Mouse (Mus musculus) c-Kit-positive CD71-negative TER-119-negative erythroid progenitor cells, embryonic 14.5 days (primary cell): ENCODE measurements around the gene Plet1.

Experiments
- DNase-seq: peaks from one replicate; pipeline ENCODE4 v3.0.0-alpha.2; 2013; ENCODE audit warnings: low read depth

Plet1 gene

DNA sequence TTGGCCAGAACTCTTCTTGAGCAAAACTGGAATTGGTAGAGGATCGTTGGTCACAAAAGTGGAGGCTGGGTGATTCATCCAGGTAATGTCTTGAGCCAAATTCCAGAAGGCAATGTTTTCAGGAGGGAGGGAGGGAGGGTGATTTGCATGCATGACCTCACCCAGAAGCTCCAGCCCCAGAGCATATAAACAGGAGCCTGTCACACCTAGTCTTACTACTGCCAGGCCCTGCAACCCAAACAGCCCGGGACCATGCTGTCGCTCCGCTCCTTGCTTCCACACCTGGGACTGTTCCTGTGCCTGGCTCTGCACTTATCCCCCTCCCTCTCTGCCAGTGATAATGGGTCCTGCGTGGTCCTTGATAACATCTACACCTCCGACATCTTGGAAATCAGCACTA lies at the start of gene Plet1:
TSS of gene Plet1 (plus strand) at position 215 of the 400 bp plus-strand sequence.
- DNase-seq, result no peak

DNA sequence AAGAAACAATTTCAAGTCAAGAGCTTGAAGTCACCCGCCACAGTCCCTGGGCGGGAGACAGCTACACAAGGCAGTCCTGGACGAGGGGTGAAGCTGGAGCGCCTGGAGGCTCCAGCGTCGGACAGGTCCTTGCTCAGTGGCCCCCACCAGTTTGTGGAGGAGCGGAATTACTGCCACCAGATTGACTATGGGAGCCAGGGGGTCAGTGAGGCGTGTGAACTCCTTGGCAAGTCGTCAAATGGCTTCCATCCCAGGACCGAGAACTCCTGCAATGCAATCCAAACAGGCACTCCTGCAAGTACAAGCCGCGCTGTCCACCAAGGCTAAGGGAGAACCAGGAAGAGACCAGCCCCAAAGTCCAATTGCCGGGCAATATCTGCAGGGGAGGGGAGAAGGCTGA lies 45.3 kb upstream of the Plet1 start:
- no peak for DNase-seq

DNA sequence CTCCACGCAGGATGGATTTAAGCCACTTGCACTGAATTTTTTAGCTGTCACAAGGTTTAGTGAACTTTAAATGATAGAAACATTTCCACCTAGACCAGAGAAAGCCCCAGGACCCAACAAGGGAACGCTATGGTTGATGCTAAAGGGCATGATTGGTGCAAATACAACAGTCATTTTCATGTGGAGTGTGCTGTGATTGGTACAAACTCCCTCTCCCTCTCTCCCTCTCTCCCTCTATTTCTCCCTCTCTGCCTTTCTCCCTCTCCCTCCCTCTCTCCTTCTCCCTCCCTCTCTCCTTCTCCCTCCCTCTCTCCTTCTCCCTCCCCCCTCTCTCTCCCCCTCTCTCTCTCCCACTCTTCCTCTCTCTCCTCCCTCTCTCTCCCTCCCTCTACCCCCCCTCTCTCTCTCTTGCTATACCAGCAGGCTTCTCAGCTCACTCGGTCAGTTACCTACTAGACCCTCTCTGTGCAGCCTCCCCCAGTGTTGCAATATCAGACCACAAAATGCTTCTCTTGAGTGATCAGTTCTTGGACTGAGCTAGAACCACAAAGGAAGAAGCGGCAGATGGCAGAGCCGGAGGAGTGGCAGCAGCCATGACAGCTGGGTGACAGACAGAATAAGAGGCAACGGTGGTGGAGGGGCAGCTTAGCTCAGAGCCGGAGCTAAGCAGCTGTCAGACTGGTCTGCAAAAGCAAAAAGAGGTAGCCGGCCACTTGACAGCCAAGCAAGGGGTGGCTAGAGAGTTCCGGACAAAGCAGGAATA lies 42.7 kb upstream of the Plet1 start:
- DNase-seq, result no peak

DNA sequence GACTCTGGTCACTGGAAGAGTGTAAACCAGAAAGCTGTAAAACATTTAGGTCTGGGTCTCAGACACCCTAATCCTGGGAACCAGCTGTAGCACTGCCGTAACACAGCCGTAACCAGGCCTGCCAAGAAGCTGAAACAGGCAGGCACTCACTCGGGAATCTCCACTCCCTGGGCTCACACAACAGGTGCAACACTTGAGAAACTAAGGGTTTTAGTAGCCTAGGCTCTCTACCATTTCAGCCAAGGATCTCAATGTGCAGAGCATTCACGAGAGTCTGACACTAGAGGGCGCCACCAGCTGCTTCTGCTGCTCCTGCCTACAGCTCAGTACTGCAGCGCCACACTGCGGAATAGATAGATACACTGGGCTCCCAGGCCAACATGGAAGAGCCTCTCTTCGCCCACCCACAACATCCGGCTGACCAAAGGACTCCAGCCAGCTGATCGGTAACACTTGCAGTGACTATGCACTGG lies 42.0 kb upstream of the Plet1 start:
- peak; percentile 91 for DNase-seq

DNA sequence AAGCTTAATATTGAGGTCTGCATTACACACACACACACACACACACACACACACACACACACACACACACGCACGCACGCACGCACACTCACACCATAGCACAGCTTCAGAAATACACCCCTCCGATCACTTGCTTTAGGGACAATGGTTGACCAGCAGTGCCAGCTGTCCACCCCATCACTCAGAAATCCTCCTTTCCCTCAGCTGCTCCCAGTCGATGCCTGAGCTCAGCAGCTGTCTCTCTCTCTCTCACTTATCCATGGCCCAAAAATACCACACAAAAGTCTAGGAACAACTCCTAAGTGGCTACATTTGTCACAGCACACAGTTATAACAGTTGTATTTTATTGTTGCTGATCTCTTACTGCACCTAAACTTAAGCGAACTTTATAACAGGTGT lies 36.7 kb upstream of the Plet1 start:
- DNase-seq, result no peak

DNA sequence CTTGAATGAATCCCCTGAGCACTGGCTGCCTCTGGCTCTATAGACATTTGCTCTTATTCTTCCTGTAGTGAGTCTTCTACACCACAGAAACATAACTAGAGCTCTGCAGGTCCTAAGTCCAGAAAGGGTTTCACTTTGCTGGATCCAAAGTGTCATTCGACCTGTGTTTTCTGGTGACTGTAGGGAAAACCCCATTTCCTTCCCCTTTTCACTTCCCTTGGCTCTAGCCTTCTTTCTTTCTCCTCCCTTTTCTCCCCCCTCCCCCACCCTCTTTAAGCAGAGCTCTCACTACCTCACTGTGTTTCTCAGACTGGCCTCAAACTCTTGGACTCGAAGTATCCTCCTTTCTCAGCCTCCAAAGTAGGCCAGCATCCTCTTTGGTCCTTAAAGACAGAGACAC lies 34.8 kb upstream of the Plet1 start:
- DNase-seq, result no peak

DNA sequence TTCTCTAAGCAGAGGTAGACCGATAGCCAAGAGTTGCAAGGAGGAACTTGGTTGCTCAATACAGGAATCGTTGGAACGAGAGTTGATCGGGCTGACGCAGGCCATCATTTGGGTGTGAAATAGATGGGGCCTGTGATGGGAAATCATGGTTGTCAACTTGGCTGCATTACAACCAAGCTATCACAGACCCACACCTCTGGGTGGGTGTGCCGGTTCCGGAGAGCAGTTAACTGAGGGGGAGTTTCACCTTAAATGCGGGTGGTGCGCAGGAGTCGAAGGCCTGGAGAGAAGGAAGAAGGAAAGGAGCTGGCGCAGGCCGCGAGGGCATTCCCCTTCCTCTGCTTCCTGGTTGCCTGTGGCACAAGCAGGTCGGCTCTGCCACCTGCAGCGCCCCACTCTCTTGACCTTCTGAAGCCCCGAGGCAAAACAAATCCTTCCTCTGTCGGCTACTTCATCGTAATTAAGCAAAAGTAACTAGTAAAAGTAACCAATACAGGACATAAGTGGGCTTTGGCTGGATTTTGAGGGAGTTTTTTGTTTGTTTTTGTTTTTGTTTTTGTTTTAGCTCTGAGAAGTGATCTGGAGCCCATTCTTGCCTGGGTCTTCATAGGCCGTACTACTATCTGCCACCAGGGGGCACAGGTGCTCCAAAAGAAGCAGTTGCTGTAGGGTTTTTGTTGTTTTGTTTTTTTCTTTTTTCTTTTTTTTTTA lies 31.7 kb upstream of the Plet1 start:
- peak; percentile 71 for DNase-seq

DNA sequence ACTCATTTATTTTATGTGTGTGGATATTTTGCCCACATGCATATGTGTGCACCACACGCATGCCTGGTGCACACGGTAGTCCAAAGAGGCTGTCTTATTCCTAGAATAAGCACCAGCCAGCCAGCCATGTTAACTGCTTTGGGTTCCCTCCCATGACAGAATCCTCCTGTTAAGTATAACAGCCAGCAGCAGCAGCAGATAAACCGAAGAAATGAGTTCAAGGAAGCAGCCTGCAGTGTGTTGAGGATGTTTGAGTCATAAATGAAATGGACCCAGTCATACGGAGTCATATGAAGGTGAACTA lies 31.2 kb upstream of the Plet1 start:
- DNase-seq, result no peak

DNA sequence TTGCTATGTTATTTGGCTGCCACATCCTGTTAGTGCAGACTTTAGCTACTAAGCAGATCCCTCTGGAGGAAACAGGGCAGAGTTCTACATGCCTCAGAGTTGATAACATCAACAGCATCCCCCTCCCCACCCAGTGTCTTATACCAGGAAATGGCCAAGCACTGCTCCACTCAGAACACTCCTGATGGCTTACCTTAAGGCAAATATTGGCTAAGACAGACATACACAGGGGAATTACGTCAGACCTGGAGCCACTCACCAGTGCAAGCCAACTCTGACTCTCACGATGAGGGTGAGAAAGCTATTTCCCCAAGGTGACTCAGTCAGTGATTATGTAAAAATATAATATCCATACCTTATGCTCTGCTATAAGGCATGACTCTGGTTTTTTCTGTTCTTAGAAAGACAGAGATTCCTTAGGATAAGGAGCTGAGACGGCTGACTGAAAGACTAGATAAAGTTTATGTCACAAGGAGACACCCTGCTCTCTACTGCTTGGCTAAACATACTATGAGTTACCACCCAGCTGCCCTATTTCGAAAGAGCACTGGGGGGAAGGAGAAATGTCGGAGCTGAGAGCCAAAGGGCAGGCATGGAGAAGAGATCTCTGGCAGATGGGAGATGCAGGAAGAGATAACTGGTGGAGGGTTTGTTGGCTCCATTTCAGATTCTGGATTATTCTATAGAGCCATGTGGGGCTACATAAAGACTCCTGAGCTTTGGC lies 23.8 kb upstream of the Plet1 start:
- no peak for DNase-seq

DNA sequence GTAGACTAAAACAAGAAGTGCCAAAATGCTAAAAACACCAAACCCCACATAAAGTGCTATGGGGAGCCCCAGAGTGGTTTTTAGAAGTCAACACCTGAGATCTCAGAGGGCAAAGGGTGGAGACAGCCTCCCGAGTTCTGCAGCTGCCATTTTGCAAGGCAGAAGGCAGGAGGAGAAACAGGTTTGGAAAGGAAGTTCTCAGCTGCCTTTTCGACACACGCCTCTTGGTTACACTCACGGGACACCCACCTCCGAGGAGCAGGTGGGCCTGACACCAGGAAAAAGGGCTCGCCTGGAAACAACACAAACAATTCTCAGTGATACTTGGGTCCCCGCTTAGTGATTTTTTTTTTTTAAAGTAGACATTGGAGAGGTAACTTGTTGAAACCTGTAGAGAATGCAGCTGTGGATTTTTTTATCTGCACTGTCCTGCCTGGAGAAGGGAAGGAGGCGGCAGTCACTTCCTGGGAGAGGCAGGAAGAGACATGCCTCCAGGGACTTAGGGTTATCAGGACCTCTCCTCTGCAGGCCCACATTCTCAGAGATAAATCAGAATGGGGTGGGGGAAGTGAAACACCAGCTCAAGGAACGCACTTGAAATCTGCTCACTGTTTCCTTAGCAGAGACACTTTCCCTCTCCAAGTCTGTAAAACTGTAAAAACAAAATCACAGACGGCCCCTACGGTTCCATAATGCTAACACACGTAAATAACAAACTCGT lies 23.0 kb upstream of the Plet1 start:
- DNase-seq, result no peak

DNA sequence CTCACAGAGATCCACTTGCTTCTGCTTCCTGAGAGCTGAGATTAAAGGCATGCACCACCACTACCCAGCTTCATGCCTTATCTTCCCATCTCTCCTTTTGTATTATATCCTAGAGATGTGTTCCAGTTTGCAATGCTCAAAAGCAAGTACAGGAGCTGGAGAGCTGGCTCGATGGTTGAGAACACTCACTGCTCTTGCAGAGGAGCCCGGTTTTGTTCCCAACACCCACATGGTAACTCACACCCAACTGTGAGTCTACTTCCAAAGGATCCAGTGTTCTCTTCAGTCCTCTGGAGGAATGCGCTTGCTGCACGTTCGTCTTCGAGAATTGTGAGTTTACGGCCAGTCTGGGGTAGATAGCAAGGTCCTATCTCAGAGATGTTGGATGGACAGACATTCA lies 19.0 kb upstream of the Plet1 start:
- no peak for DNase-seq

DNA sequence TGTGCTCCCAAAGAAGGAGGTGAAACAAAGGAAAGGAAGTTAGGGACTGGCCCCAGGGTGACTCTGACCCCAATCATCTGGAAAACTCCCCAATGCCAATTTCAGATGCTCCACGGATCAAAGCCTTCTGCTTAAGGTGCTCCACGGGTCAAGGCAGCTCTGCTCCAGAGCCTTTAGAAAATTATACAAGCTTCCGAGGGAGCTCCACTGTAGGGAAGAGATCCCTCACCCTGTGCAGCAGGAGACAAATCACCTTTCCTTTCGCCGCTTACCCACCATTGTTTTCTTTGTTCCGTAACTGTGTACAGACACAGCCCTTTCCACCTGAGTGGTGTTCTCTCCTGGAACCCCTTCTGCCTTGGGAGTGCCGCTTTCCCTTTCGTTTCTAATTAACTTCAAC lies 18.6 kb upstream of the Plet1 start:
- DNase-seq, result no peak

DNA sequence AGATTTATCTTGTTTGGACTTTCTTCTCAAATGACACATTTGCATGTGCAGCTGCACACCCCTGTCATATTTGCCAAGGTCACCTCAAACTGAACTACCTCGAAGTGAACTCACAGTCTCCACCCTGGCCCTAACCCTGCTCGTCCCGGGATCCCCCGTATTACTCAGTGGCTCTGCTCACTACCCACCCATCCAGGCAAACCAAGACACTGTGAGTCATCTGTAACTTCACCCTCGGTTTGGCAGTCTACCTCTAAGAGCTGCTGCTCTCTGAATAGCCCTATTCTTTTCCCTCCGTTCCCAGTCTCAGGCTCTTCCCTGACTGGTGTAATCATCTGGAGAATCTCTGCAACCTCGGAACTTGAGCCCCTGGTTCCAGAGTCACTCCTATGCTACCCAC lies 17.7 kb upstream of the Plet1 start:
- DNase-seq, result no peak

DNA sequence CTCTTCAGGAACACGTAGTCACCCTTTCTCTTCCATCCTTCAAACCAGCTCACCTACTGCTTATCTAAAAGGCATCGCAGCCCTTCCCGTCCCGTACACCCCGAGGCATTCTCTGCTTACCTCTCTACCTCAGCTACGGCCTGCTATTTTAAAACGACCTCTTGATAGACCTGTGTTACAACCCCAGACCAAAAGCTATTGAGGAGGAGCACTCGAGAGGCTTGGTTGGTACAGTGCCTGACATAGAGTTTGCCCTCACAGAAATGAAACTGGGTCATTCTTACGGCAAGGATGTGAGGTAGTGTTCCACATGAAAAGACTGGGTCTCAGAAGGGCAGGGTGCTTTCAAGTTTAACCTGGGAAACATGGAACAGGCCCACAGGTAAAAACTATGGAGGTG lies 17.1 kb upstream of the Plet1 start:
- no peak for DNase-seq

DNA sequence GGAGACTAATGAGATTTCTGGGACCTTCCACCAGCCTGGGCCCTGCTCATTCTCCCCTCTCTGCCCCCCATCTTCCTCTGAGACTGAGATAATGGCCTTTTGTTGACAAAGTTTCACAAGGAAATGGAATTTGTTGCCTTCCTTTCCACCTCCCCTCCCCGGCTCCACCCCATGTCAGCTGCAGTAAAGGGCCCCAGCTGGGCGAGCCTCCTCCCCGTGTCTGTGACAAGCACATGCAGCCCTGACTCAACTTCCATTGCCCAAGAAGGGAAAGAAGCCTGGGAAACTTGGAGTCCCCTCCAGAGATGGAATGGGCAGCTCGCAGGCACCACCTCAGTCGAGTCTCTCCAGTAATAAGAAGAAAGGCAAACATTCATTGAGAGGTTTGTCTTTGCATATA lies 15.5 kb upstream of the Plet1 start:
- no peak for DNase-seq

DNA sequence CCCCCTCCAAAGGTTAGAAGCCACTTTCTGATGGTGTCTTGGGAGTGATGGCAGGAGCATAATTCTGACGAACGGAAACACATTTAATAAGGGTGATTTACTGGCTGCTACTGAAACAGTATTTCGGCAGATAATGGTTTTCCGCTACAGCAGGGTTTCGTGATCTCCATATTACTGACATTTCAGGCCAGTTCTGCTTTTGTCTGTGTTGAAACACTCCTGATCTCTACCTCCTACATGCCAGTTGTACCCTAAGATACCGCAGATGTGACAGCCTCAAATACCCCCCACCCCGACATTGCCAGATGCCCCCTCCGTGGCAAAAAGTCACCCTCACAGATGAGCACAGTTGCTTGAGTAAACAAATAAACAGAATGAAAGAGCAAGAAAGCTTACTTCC lies 14.8 kb upstream of the Plet1 start:
- DNase-seq, result no peak

DNA sequence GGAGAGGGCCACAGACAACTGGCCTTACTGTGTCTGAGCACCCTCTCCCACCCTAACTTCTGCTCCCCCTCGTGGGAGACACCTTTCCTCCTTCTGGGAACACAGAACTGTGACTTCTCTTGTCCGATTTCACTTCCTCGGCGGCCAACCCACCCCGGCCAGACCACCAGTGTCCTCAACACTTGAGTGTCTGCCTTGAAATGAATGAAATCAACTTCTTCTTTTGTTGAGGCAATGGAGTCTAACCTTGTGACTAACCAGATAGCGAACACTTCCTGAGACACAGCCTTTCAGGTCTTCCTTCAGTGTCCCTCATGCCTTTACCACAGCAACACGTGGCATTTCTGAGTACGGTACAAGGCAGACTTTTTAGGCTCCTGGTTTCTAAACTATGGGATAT lies 11.6 kb upstream of the Plet1 start:
- no peak for DNase-seq

DNA sequence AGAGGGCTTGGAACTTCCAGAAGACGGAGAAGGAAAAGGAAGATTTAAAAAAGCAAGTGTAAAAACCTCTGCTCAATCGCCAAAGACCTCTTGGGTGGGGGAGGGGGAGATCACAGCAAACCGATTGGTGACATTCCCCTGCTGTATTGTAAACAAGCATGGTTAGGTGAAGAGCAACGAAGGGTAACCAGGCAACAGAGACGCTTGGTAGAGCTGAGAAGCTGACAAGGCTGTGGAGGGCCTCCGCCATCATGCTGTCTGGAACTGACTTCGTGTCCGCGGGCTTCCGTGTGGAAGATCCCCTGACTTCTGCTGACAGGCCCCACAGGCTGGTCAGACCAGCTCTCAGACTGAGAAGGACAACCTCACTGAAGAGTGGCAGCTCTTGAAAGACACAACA lies 8.8 kb upstream of the Plet1 start:
- DNase-seq, result no peak

DNA sequence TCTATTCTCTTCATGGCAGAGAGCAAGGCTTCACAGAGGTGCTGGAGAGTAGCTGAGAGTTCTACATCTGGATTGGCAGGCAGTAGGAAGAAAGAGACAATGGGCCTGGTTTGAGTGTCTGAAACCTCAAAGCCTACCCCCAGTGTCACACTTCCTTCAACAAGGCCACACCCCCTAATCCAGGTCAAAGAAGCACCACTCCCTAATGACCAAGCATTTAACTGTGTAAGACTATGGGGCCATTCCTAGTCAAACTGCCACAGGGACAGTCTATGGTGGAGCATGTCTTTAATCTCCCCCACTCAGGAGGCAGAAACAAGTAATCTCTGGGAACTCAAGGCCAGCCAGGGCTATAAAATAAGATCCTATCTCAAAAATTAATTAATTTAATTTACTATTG lies 3.5 kb upstream of the Plet1 start:
- DNase-seq, result no peak

DNA sequence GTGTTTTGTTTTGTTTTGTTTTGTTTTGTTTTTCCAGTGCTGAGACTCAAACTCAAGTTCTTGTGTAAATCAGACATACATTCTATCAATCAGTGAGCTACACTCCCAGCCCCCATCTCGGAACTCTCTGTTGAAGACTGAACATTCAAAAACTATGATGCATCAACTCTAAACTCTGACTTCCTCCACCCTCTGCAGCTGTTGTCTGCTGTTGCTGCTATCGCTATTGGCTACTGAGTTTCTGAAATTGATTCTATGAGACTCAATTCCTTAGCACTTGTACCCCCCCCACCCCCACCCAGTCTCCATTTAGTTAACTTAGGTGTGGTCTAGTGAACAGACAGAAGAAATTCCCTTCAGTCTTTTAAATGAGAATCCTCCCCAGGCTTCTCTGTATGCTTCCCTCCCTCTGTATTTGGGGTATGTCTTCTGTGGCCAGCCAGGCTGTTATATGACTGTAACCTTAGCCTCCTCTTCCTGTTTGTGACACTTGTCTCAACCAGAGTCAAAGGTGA lies 2.7 kb upstream of the Plet1 start:
- no peak for DNase-seq

DNA sequence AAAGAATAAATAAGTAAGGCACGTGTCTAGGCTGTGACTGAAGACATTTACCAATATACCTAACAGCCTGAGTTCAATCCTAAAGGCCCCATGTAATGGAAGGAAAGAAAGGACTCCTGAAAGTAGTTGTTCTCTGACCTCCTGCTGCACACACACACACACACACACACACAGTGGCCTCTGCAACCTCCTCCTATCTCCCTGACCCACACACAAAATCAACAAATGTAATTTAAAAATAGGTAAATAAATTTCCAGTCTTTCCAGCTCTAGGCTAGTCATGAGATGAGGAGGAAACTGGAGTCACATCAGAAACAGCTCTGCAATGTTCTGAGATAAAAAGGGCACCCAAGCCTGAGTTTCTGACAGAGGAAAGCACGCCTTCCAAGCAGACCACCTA lies 548 bp upstream of the Plet1 start:
- DNase-seq, result no peak

DNA sequence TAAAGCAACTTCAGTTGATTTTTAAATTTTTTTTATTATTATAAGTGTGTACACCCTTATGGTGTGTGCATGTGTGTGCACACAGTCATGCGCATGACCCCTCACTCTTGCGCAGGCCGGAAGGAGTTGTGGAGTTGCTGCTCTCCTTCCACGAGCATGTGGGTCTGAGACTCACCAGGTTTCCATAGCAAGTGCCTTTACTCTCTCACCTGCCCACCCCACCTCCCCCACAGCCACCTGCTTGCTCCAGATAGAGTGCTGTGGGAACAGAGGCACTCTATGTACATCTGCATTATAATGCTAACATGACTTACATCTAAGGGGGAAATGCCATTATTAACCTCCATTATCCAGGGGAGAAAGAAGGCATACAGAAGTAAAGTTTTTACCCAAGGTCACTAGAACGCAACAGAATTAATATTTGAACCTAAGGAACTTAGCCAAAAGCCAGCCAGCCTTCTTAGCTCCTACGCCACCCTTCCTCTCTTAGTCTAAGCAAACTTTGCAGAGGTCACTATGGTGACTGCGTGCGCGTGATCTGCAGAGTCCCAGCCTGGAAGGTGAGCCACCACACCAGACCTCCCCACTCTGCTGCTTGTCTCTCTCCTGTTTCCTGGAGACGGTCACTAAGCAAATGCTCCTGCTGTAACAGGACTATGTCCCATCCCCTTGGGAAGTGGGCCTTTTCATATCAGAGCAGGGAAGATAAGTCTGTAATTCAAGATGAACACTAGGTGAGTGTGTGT lies 1.3 kb downstream of the Plet1 start:
- DNase-seq, result no peak
